Mouse (Mus musculus): ENCODE measurements around the gene Tmem199. TPM values are rescaled to one million over a fixed set of nuclear protein-coding genes. Genes with fewer than 3 reads are reported as not detected.

Gene Tmem199
- 16.3 and 20.5 TPM in 2 replicates for polyA plus RNA-seq (2012)

- no peak for TF ChIP-seq GATA1 (IDR thresholded peaks at IDR 0.05; ENCODE audit: low read length)
These were observed at the start of gene Tmem199, which contains the start of gene Poldip2 for GRCm38 (mm10) chr11:78512025-78512957. Gene Tmem199, minus strand, starts transcription at chr11:78512172. Gene Poldip2, plus strand, starts transcription at chr11:78512193.

- TF ChIP-seq GATA1 (IDR thresholded peaks at IDR 0.05; ENCODE audit: low read length), result no peak
These were observed 48.5 kb upstream of the Tmem199 start for GRCm38 (mm10) chr11:78560447-78560846.

GRCm38 (mm10) chr11:78557241-78557640 lies 45.3 kb upstream of the Tmem199 start:
- TF ChIP-seq GATA1 (IDR thresholded peaks at IDR 0.05; ENCODE audit: low read length), result no peak

- no peak for TF ChIP-seq GATA1 (IDR thresholded peaks at IDR 0.05; ENCODE audit: low read length)
These were observed 44.1 kb upstream of the Tmem199 start for GRCm38 (mm10) chr11:78556070-78556469.

GRCm38 (mm10) chr11:78555623-78556022 lies 43.7 kb upstream of the Tmem199 start:
- no peak for TF ChIP-seq GATA1 (IDR thresholded peaks at IDR 0.05; ENCODE audit: low read length)

- no peak for TF ChIP-seq GATA1 (IDR thresholded peaks at IDR 0.05; ENCODE audit: low read length)
These were observed 39.1 kb upstream of the Tmem199 start for GRCm38 (mm10) chr11:78551059-78551398.

GRCm38 (mm10) chr11:78550168-78551058 lies 38.4 kb upstream of the Tmem199 start, which contains the start of gene Tmem97:
Gene Tmem97, minus strand, starts transcription at chr11:78550777.
- TF ChIP-seq GATA1 (IDR thresholded peaks at IDR 0.05; ENCODE audit: low read length), result no peak

GRCm38 (mm10) chr11:78549491-78549987 lies 37.6 kb upstream of the Tmem199 start:
- no peak for TF ChIP-seq GATA1 (IDR thresholded peaks at IDR 0.05; ENCODE audit: low read length)

- TF ChIP-seq GATA1 (IDR thresholded peaks at IDR 0.05; ENCODE audit: low read length), result no peak
These were observed 35.9 kb upstream of the Tmem199 start for GRCm38 (mm10) chr11:78547718-78548460.

GRCm38 (mm10) chr11:78545181-78545580 lies 33.2 kb upstream of the Tmem199 start:
- TF ChIP-seq GATA1 (IDR thresholded peaks at IDR 0.05; ENCODE audit: low read length), result no peak

- no peak for TF ChIP-seq GATA1 (IDR thresholded peaks at IDR 0.05; ENCODE audit: low read length)
These were observed 32.6 kb upstream of the Tmem199 start for GRCm38 (mm10) chr11:78544449-78545111.

GRCm38 (mm10) chr11:78540358-78540757 lies 28.4 kb upstream of the Tmem199 start:
- TF ChIP-seq GATA1 (IDR thresholded peaks at IDR 0.05; ENCODE audit: low read length), result no peak

- TF ChIP-seq GATA1 (IDR thresholded peaks at IDR 0.05; ENCODE audit: low read length), result no peak
These were observed 24.7 kb upstream of the Tmem199 start for GRCm38 (mm10) chr11:78536690-78537084.

GRCm38 (mm10) chr11:78536080-78536689 lies 24.2 kb upstream of the Tmem199 start, which contains the start of the genes Tnfaip1 and Ift20:
Gene Tnfaip1, minus strand, starts transcription at chr11:78536332.
Gene Ift20, plus strand, starts transcription at chr11:78536361.
- no peak for TF ChIP-seq GATA1 (IDR thresholded peaks at IDR 0.05; ENCODE audit: low read length)
